Mouse (Mus musculus) embryonic facial prominence, embryonic 11.5 days (tissue): ENCODE measurements around the gene Pnck. TPM values are rescaled to one million over a fixed set of nuclear protein-coding genes. Genes with fewer than 3 reads are reported as not detected.

Source experiments
- polyA plus RNA-seq: library from polyadenylated mRNA; unstranded; fragments of >200 nt; fragmentation: Nextera tagmentation; extraction: Ambion mirVana; gene quantifications from 2 replicates; pipeline ENCODE4 v1.2.1, GENCODE M21; 2014

The Pnck gene
- polyA plus RNA-seq, 1 experiment from 2014 or later: 9.5 TPM

Other genes with a start within 250 kb of the Pnck start
- 0.07 and 0.25 TPM in 2 replicates for gene Zfp92, start 249.0 kb downstream of the Pnck start, polyA plus RNA-seq
- not detected in 2 replicates for gene Trex2, start 224.8 kb downstream of the Pnck start, polyA plus RNA-seq
- gene Haus7, start 201.1 kb downstream of the Pnck start, polyA plus RNA-seq: 85.3 and 91.4 TPM in 2 replicates
- 32.0 and 36.4 TPM in 2 replicates for gene Bgn, start 176.5 kb downstream of the Pnck start, polyA plus RNA-seq
- gene Atp2b3, start 157.0 kb downstream of the Pnck start, polyA plus RNA-seq: 0.38 and 0.48 TPM in 2 replicates
- gene Dusp9, start 20.7 kb downstream of the Pnck start, polyA plus RNA-seq: 11.3 and 11.9 TPM in 2 replicates
- 6.1 TPM in 2 replicates for gene Slc6a8, start 13.0 kb upstream of the Pnck start, polyA plus RNA-seq
- 159 and 172 TPM in 2 replicates for gene Bcap31, start 56.1 kb upstream of the Pnck start, polyA plus RNA-seq
- 8.0 and 8.3 TPM in 2 replicates for gene Abcd1, start 56.5 kb upstream of the Pnck start, polyA plus RNA-seq
- gene Plxnb3, start 97.0 kb upstream of the Pnck start, polyA plus RNA-seq: 0.08 TPM in 2 replicates
- 0.90 and 1.4 TPM in 2 replicates for gene Srpk3, start 114.3 kb upstream of the Pnck start, polyA plus RNA-seq
- gene Idh3g, start 126.8 kb upstream of the Pnck start, polyA plus RNA-seq: 182 and 195 TPM in 2 replicates
- 112 and 116 TPM in 2 replicates for gene Ssr4, start 126.9 kb upstream of the Pnck start, polyA plus RNA-seq
- 0.88 and 1.1 TPM in 2 replicates for gene Pdzd4, start 164.9 kb upstream of the Pnck start, polyA plus RNA-seq
- 0.25 TPM in 1 of 2 replicates, not detected in the other for gene Avpr2, start 232.0 kb upstream of the Pnck start, polyA plus RNA-seq
- 6.6 and 10.8 TPM in 2 replicates for gene L1cam, start 236.0 kb upstream of the Pnck start, polyA plus RNA-seq